Mouse (Mus musculus) urinary bladder, postnatal 14 days (tissue): ENCODE results near the gene Insc.
"Not testable (repeated sequence)": the region's sequence is repeated elsewhere in the genome, so short reads cannot be mapped to it uniquely, and the experiment has no call there.

ENCODE experiments used
- DNase-seq: peaks from one replicate; pipeline ENCODE4 v3.0.0; 2021; ENCODE audit warnings: low spot score

Gene Insc

GRCm38 (mm10) chr7:114743022-114743780, at the start of gene Insc:
Gene Insc (plus strand): TSS chr7:114743694.
- no peak for DNase-seq

DNA sequence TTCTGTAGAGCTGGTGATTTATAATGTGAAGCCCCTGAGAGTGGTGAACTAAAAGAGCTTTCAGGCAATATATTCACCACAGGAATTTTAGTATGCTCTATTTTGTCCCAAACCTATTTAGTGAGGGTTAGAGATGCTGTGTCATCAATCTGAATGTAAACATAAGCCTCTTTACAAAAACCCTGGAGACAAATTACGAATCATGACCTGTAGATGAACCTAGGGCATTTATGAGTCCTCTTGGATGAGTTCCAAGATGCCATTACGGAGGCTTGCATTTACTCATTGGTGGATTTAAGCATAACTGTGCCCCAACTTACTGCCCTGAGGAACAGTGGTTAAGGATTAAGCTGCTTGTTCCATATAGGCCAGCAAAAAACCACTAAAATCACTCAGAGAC, 42.6 kb upstream of the Insc start:
- DNase-seq, result no peak

DNA sequence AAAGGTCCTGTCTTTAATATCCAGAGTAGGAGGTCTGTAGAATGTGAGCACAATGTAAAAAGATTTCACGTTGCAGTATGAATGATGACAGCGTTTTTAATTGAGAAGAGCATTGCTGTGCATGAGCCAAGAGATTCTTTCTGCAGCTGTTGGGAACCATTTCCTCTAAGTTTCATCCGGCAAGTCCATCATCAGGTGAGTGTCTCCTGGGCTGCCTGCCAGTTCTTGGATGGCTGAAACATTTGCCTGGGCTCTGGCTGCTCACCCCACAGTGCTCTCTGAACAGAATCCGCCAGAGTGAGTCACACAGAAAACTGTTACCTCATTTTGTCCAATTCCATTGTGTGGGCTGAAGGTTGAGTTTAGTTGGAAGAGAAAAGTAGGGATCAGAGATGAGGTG, 36.8 kb upstream of the Insc start:
- peak; percentile 27 for DNase-seq

- DNase-seq, result no peak
These were observed 36.1 kb upstream of the Insc start for GRCm38 (mm10) chr7:114707398-114707797.

- DNase-seq, result no peak
These were observed 33.1 kb upstream of the Insc start for GRCm38 (mm10) chr7:114710419-114710818.

- DNase-seq, result no peak
These were observed 31.0 kb upstream of the Insc start for GRCm38 (mm10) chr7:114712523-114712922.

DNA sequence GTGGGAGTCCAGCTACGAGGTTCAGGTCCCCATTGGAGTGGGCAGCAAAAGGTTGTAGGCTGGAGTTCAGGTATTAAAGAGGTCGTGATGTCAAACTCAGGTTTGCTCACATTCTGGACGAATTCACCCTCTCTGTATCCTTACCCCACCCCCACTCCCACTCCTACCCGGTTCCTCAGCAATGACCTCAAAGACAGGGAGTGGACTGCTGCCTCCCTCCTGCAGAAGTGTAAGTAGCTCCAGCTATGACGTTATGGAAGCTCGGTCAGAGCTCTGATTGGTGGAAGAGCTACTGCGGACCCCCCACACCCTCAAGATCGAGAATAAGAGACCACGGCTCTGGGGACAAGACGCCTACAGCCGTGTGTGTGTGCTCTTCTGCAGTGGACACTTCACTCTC, 25.2 kb upstream of the Insc start, which contains the start of gene Calcb:
TSS of gene Calcb (plus strand) at position 344 of the 400 bp plus-strand sequence.
- DNase-seq, result no peak

DNA sequence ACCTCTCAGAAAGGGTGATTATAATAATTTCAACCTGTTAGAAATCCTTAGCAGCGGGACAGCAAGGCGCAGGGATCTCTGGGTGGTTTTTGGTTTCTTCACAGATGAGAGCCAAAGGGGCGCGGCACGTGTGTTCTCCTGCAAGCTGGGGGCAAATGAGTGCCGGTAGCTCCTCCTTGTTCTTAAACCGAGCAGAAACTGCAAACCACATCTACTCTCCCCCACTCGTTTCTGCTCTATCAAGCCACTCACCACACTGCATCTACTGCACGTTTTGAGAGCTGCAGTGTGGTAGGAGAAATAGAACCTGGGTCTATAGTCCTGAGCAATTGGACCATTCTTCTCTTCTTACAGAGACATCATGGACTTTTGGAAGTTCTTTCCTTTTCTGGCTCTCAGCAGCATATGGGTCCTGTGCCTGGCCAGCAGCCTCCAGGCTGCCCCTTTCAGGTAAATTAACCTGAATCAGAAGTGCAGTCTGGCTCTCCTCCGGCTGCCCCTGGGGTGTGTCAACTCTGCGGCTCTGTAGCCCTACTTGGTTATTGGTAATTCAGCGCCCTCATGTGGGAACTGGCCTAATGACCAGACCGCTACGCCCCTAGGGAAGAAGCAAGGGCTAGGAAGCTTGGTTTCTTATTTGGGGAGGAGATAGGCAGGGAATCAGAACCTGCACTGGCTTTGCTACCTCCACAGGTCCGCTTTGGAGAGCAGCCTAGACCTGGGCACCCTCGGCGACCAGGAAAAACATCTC, 23.9 kb upstream of the Insc start:
- DNase-seq, result peak; percentile 58

DNA sequence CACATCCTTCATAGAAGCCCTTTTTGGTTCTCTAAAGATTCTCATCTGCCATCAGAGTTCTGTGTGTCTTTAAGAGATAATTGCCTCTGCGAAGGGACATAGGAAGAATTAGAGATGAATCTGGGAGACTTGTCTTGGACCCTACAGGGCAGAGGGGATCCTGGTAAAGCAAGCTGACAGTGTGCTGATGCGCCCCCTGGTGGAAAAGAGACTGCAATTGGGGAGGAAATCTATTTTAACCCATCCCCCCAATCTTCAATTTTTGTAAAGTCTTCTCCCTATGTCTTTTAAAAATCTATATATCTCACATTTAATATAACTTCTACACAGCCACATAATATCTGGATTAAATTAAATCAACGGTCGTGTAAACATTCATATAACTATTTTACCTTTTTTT, 13.8 kb upstream of the Insc start:
- DNase-seq, result not testable (repeated sequence)

DNA sequence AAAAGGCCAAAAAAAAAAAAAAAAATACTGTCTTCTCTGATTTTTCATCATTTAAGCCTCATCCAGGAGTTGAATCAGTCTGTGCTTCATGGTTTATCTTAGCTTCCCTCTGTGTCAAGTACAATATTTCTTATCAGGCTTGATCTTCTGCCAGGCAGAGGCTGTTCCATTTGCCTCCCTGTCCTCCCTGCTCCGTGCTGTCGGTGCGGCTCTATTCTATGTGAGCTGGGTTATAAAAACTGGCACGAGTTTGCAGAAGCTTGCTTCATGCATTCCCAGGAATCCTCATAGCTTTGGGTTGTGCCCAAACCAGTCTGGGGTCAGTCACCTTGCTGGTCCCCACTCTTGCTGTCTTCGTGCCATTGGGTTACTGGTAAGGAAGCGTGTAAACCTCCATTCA, 12.3 kb upstream of the Insc start:
- no peak for DNase-seq

DNA sequence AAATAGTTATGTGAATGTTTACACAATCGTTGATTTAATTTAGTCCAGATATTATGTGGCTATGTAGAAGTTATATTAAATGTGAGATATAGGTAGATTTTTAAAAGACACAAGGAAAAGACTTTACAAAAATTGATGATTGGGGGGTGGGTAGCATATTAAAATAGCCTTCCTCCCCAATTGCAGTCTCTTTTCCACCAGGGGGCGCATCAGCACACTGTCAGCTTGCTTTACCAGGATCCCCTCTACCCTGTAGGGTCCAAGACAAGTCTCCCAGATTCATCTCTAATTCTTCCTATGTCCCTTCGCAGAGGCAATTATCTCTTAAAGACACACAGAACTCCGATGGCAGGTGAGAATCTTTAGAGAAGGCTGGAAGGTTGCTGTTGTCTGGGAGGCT, 11.8 kb upstream of the Insc start:
- not testable (repeated sequence) for DNase-seq

GRCm38 (mm10) chr7:114736256-114736655, 7.2 kb upstream of the Insc start:
- no peak for DNase-seq

DNA sequence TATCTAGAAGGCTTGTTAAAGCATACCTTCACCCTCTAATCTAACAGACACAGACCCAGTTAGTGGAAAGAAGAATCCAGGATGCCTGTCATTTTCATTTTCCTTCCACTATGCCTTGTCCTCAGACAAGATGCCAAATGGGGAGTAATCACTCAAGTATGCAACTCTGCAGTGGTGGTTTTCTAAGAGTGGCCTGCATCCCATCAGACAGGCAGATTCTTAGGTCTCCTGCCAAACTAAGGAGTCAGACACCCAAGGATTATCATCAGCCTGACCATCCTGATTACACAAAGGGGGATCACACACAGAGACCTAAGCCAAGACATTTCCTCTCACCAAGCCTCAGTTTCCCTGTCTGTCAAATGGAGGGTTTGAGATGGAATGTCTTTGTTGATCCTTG, 5.3 kb upstream of the Insc start:
- DNase-seq, result no peak

GRCm38 (mm10) chr7:114740360-114741165, 2.9 kb upstream of the Insc start:
- DNase-seq, result no peak

- no peak for DNase-seq
These were observed 1.2 kb downstream of the Insc start for GRCm38 (mm10) chr7:114744639-114745245.

DNA sequence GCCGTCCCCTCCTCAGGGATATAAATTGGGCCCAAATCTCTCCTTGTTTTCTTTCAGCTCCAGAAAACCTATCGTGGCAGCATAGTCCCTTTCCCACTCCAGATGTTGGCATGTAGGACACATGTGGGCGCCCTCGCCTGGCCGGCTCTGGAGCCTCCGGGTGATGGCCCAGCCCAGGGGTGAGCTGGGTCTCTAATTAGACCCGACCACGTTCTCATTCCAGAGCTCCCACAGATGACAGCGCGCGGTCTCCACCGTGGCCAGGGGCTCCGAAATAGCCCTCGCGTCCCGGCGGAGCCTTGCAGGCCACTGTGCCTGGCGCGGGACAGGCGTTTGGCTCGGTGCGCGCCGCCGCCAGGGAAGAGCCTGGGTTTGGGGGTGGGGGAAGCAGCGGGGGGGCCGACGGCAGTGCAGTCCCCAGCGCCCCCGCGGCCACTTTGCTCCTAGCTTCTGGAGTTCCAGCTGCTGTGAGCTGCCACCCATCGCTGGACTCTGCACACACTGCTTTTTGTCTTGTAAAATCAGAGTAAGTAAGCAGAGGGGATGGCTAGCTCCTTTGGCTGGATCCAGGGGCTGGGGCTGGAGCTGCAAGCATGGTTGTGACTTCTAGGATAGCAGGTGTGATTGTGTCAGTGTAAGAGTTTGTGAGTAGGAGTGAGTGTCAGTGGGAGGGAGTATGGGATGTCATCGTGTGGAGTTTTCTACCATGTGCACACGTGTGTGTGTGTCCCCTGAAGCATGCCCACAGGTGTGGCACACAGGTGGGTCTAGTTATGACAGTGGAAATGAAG, 2.2 kb downstream of the Insc start:
- no peak for DNase-seq

- DNase-seq, result no peak
These were observed 4.1 kb downstream of the Insc start for GRCm38 (mm10) chr7:114747596-114747995.

DNA sequence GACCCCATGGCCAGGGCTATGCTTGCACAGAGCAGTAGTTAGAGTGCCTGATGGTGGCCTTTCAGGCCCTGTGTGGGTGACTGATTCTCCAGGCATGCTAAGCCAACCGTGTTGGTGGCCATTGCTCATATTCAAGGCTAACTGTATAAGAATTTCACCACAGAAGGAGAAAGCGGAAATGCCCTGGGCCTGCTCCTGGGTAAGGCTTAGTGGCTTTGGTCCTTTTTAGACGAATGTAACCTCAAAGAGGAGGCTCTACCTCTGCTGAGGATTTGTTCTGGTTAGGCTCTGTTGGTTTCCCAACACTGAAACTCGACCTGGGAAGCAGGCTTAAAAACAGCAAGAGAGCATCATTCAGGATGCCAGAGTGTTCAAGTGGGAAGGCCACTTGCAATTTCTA, 4.7 kb downstream of the Insc start:
- DNase-seq, result no peak

GRCm38 (mm10) chr7:114753471-114753870, 10.0 kb downstream of the Insc start:
- no peak for DNase-seq

DNA sequence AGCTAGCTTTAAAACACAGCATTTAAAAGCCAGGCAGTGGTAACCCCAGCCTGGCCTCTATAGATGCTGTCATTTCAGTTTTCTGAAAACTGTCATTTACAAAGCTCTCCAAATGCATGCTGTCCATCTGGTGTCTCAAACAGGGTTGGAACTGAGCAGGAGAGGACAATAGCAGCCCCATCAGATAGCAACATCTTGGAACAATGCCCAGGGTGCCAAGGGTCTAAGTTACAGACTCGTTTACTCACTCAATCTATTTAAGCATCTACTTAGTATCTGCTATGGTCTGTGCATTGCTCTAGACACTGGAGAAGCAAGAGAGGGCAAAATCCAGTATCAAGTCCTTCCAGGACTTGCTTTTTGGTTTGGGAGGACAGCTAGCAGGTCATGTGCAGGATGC, 10.7 kb downstream of the Insc start:
- no peak for DNase-seq

DNA sequence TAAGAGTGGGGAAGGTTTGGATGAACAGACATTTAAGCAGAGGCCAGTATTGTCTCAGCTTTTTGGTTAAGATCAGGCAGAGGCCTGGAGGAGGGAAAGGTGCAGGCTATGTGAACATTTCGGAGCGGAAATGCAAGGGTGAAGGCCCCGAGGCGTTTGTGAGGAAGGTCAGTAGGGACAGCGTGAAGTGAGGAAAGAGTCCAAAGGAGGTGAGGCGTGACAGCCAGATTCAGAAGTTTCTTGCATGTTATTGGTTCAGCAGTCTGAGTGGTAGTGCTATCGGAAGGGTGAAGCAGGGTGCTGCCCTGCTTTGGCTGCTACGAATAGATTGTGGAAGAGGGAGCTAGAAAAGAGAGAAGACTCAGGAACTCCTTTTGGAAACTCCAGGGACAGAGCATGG, 11.1 kb downstream of the Insc start:
- DNase-seq, result no peak
